Mouse (Mus musculus) kidney, embryonic 14.5 days (tissue): ENCODE results near the gene Cks1b. TPM values are rescaled to one million over a fixed set of nuclear protein-coding genes. Genes with fewer than 3 reads are reported as not detected.

Experiments
- ATAC-seq: fragments of 200-750 bp; cut with Nextera tagmentation; 2 replicates; pipeline ENCODE4 v1.8.0; 2017; ENCODE audit warnings: moderate number of reproducible peaks, mild to moderate bottlenecking, moderate TSS enrichment, moderate library complexity; ENCODE audit not compliant: low FRiP score, low TSS enrichment
- H3K27ac ChIP-seq: fragments of 300-500 bp; sonication (generic); 2 replicates; pipeline ENCODE4 v1.5.1; 2014; ENCODE audit warnings: low read depth, mild to moderate bottlenecking, low read length, moderate library complexity, mixed read lengths
- H3K27me3 ChIP-seq: fragments of 300-500 bp; sonication (generic); 2 replicates; pipeline ENCODE4 v1.6.1; 2014; ENCODE audit warnings: mild to moderate bottlenecking, low read length; ENCODE audit not compliant: control insufficient read depth, insufficient read depth
- H3K36me3 ChIP-seq: fragments of 300-500 bp; sonication (generic); 2 replicates; pipeline ENCODE4 v1.6.1; 2014; ENCODE audit warnings: low read length, mixed read lengths; ENCODE audit not compliant: control insufficient read depth, insufficient read depth
- H3K4me1 ChIP-seq: fragments of 300-500 bp; sonication (generic); 2 replicates; pipeline ENCODE4 v1.6.1; 2014; ENCODE audit warnings: low read length, mixed read lengths; ENCODE audit not compliant: control insufficient read depth, insufficient read depth
- H3K4me2 ChIP-seq: fragments of 300-500 bp; sonication (generic); replicated peaks from 2 replicates; pipeline ENCODE4 v1.6.1; 2014; ENCODE audit warnings: low read depth, mild to moderate bottlenecking, low read length
- H3K4me3 ChIP-seq: fragments of 300-500 bp; sonication (generic); 2 replicates; pipeline ENCODE4 v1.5.1; 2014; ENCODE audit warnings: mild to moderate bottlenecking, low read length
- H3K9ac ChIP-seq: fragments of 300-500 bp; sonication (generic); 2 replicates; pipeline ENCODE4 v1.6.1; 2014; ENCODE audit warnings: low read depth, mild to moderate bottlenecking, low read length, moderate library complexity
- H3K9me3 ChIP-seq: fragments of 300-500 bp; sonication (generic); 2 replicates; pipeline ENCODE4 v1.6.1; 2016; ENCODE audit warnings: low read length; ENCODE audit not compliant: control insufficient read depth
- WGBS: fragments of 180-500 bp; shearing (Covaris S2); extraction: QIAGEN DNeasy Blood & Tissue Kit; methylation state at CpG from one replicate; pipeline ENCODE4 v1.1.7; 2014; 5-methylcytosine and 5-hydroxymethylcytosine counted together
- polyA plus RNA-seq: library from polyadenylated mRNA; unstranded; fragments of >200 nt; fragmentation: Nextera tagmentation; extraction: Ambion mirVana; gene quantifications from 2 replicates; pipeline ENCODE4 v1.2.1, GENCODE M21; 2014

The Cks1b gene
- polyA plus RNA-seq, 1 experiment from 2014 or later, result 632 TPM

DNA sequence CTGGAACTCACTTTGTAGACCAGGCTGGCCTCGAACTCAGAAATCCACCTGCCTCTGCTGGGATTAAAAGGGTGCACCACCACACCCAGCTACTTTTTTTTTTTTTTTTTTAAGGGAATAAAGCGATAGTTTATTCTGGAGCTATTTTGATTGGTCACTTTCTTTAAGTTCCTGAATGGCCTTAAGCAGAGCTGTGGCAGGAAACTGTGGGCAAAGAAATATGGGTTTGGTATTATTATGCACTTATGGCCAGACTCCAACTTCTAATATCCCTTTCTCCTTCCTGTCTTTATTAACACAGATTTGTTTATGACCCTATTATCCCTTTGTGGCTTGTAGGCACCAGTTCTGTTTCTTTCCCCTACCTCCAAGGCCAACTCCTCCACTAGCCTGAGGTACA is 2.2 kb upstream of the Cks1b start:
- WGBS, result 53% methylated on average over 2 of the region's 2 CpGs
- Histone ChIP-seq H3K4me1 (peaks cover 50% of the 10 kb centered on the region), H3K36me3 (peaks cover 34% of the 10 kb centered on the region), H3K4me3 (peak overlapping the region; percentile 80; the same call in 1 of the 2 replicates), H3K9me3 (no peaks in the 10 kb centered on the region), H3K27ac (peak overlapping the region; percentile 99), H3K27me3 (no peaks in the 10 kb centered on the region), H3K4me2 (peak overlapping the region; percentile 93), H3K9ac (peak overlapping the region; percentile 70; the same call in 1 of the 2 replicates)
- ATAC-seq, result no peak

DNA sequence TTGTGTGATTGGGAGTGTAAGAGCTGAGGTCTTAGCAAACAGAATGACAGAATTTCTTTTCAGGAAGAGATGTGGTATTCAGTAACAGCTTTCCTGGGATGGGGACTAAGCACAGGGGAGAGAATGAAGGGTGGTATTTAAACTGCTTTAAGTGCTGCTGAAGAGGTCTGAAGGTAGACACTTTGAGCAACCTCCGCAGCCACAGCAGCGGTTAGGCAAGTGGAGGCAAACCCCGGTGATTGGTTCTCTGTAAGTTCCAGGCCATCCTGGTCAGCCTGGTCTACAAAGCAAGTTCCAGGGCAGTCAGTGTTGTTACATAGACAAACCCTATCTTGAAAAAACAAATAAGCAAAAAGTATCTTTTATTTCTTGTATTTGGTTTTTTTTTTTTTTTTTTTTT is 1.8 kb upstream of the Cks1b start:
- Histone ChIP-seq H3K27me3 (no peaks in the 10 kb centered on the region), H3K4me2 (peak overlapping the region; percentile 93), H3K27ac (peak overlapping the region; percentile 99), H3K9ac (peak overlapping the region; percentile 69), H3K36me3 (peaks cover 35% of the 10 kb centered on the region), H3K4me1 (peaks cover 50% of the 10 kb centered on the region), H3K4me3 (peak overlapping the region; percentile 80), H3K9me3 (no peaks in the 10 kb centered on the region)
- WGBS, result 8% methylated on average over 3 of the region's 3 CpGs
- ATAC-seq, result no peak

DNA sequence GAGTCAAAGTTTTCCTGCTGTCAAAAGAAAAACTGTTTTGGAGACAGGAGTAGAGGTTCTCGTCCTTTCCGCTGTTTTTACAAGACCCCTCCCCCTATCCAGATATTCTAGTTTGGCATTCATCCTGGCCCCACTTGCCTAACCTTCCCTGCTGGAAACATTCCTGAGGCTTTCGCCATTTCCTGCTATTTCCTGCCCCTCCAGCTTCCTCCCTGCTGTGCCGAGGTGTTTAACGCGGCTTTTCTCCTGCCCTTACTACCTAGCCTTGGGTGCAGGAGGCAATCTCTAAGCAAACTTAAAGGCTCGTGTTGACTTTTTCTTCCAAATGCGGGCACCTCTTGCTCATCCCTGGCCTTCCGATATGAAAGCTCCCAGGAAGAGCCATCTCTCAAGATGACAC is 1.4 kb upstream of the Cks1b start:
- 2% methylated on average over 9 of the region's 9 CpGs for WGBS
- H3K4me1 ChIP-seq, result peaks cover 48% of the 10 kb centered on the region
- no peak for ATAC-seq

DNA sequence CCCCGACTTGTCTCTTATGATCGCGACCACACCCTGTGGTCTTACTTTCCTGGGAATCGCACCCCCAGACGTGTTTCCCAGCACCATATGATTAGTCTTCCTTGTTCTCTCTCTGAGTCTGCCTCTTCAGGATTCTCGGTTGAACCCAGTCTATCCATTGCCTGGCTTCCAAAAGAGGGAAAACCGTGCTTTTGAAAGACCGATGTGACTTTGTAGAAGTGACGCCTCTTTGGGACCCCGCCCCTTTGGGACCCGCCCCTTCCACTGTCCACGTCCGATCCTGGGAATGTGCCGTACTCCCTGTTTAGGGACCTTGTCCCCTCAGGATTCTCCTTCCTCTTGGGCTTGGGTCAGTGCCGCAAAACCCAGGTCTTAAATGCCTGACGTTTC is 673 bp upstream of the Cks1b start:
- Histone ChIP-seq H3K4me2 (peak overlapping the region; percentile 93), H3K9me3 (no peaks in the 10 kb centered on the region), H3K36me3 (peaks cover 35% of the 10 kb centered on the region), H3K27me3 (no peaks in the 10 kb centered on the region), H3K4me3 (peak overlapping the region; percentile 80), H3K4me1 (peaks cover 42% of the 10 kb centered on the region), H3K27ac (peak overlapping the region; percentile 99), H3K9ac (peak overlapping the region; percentile 69)
- peak; percentile 13 for ATAC-seq
- WGBS, result under 1% methylated on average over 16 of the region's 16 CpGs

More for the DNA sequence above, 1.4 kb upstream of the Cks1b start:
- Histone ChIP-seq H3K4me2 (peak overlapping the region; percentile 93), H3K36me3 (peaks cover 35% of the 10 kb centered on the region), H3K27ac (peak overlapping the region; percentile 99), H3K4me3 (peak overlapping the region; percentile 80), H3K9me3 (no peaks in the 10 kb centered on the region), H3K27me3 (no peaks in the 10 kb centered on the region), H3K9ac (peak overlapping the region; percentile 69)

DNA sequence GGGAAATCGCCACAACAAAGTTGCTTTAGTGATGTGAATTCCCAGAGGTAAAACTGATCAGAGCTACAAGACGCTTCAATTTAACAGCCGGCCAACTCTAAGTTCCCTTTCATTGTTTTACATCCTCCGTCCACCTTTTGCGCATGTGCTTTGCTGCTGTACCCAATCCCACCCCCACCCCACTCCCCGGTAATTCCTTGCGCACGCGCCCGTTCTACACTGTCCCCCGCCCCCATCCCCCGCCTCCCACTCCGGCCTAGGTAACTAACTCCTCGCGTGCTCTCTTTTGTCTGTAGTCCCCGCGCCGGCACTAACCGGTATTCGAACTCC is 378 bp downstream of the Cks1b start:
- Histone ChIP-seq H3K4me3 (peak overlapping the region; percentile 80), H3K9ac (peak overlapping the region; percentile 70), H3K27ac (peak overlapping the region; percentile 99), H3K36me3 (peaks cover 37% of the 10 kb centered on the region), H3K4me2 (peak overlapping the region; percentile 78), H3K4me1 (peaks cover 36% of the 10 kb centered on the region), H3K27me3 (no peaks in the 10 kb centered on the region), H3K9me3 (no peaks in the 10 kb centered on the region)
- WGBS, result 0% methylated on average over 20 of the region's 20 CpGs
- peak; percentile 26 for ATAC-seq

DNA sequence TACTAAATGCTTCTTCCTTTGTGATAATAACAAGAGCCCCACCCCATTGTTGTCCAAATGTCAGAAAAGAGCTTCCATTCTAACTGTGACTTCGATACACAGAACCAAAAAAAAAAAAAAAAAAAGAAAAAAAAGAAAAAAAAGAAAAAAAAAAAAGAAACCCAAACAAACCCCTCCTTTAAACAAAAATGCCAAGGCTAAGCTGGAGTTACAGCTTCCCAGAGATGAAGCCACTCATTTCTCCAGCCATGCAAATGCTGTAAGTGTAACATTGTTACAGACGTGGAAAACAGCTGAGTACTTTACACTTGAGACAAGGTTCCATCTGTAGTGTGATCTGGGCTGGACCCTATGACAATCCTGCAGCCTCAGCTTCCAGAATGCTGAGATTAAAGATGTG is 1.1 kb downstream of the Cks1b start:
- Histone ChIP-seq H3K27ac (peak overlapping the region; percentile 99; the same call in 1 of the 2 replicates), H3K9me3 (no peaks in the 10 kb centered on the region)
- WGBS, result 14% methylated on average over 2 of the region's 2 CpGs

DNA sequence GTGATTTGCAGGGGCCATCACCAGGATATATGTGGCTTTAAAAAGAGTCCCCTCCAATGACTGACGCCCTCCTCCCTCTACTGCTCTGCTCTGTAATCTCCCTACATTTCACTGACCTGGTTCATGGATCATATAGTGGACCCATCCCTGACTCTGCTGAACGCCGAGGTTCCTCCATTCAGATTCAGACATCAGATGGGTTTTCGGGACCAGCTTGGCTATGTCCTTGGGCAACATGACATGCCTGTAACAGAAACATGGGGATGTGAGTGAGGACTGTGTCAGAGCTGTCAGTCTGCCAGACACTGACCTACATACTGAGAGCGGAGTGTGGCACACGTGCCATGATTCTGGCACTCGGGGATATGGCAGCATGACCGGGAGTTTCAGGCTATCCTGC is 2.0 kb downstream of the Cks1b start:
- no peak overlapping the region for H3K4me3 ChIP-seq
- H3K9ac ChIP-seq, result no peak overlapping the region
- H3K36me3 ChIP-seq, result peaks cover 37% of the 10 kb centered on the region
- peak overlapping the region; percentile 78 for H3K4me2 ChIP-seq
- H3K4me1 ChIP-seq, result peaks cover 23% of the 10 kb centered on the region
- no peak for ATAC-seq
- no peaks in the 10 kb centered on the region for H3K9me3 ChIP-seq
- 93% methylated on average over 8 of the region's 8 CpGs for WGBS
- no peak overlapping the region for H3K27ac ChIP-seq
- H3K27me3 ChIP-seq, result no peaks in the 10 kb centered on the region

More for the DNA sequence above, 1.1 kb downstream of the Cks1b start:
- H3K4me1 ChIP-seq, result peaks cover 29% of the 10 kb centered on the region
- H3K4me3 ChIP-seq, result peak overlapping the region; percentile 80
- H3K9ac ChIP-seq, result peak overlapping the region; percentile 70
- no peak for ATAC-seq
- H3K4me2 ChIP-seq, result peak overlapping the region; percentile 78
- no peaks in the 10 kb centered on the region for H3K27me3 ChIP-seq
- H3K36me3 ChIP-seq, result peaks cover 37% of the 10 kb centered on the region

DNA sequence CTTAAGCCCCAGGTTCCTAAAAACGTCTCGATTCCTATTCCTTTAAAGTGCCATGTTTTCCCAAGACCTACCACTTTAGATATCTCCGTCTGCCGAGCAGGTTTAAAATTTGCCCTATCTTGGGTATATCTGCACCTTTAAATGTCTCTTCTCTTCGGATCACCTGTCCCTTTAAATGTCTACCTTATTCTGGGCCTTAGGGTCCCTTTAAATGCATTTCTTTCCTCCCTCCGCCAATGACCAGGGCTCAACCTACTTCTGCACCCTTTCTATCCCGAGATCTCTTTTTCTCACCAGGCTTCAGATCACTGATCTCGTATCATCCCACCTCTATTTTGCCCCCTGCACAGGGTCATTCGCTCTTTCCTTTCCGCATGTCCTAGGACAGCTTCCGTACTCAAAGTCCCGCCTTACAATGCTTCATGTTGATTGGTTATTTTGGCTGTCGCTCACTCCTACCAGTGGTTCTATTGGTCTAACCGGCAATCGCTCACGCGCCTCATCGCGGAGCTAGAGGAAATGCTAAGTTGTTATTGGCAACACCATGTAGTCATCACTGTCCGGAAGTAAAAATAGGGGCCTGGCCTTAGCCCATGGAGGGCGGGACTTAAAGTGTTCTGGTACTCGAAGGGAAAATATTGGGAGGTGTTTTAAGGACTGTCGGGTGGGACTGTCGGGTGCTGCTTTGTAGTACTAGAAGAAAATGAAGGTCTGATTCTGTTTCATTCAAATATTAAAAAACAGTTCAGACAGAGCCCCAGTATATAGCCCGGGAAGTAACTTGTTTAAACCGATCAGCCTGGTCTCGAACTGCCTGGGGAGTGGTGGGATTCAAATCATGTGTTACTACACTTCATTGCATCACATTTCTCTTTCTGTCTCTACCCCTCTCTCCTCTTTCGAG is 6.4 kb downstream of the Cks1b start, which contains the start of gene Flad1:
Gene Flad1 (minus strand): TSS at position 381 of the 904 bp plus-strand sequence.
- peaks cover 10% of the 10 kb centered on the region; the same call in 1 of the 2 replicates for H3K4me1 ChIP-seq
- no peaks in the 10 kb centered on the region for H3K27me3 ChIP-seq
- no peaks in the 10 kb centered on the region for H3K9me3 ChIP-seq
- WGBS, result 6% methylated on average over 28 of the region's 28 CpGs
- peak within 1 kb of the TSS; percentile 60 for H3K4me2 ChIP-seq
- peak within 1 kb of the TSS; percentile 57 for H3K4me3 ChIP-seq
- 0 out of 2 replicates have a peak within 1 kb of the TSS, but pooled peaks have one; percentile 37 for H3K27ac ChIP-seq
- peak within 1 kb of the TSS; percentile 51 for H3K9ac ChIP-seq
- peak; percentile 98 for ATAC-seq
- H3K36me3 ChIP-seq, result peaks cover 43% of the 10 kb centered on the region

DNA sequence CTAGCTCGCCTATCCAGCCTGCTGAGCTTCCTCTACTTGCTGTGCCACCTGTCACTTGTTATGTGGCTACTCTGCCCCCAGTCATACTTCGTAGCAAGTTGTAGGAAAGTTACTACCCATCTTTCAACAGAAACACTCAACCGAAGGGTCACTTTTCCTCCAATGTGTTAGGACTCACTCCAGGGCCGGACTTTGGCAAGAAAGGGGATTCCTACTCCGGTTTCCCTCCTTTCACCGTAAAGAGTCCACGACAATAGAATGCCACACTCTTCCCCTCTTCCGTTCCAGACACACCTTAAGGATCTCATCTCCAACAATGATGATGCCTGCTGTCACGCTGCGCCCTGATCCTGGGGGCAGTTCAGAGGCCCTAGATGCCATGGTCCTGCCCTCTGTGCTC is 7.3 kb downstream of the Cks1b start:
- H3K4me1 ChIP-seq, result peaks cover 5% of the 10 kb centered on the region; the same call in 1 of the 2 replicates
- peak overlapping the region; percentile 51 for H3K9ac ChIP-seq
- no peaks in the 10 kb centered on the region for H3K9me3 ChIP-seq
- no peak overlapping the region for H3K27ac ChIP-seq
- no peaks in the 10 kb centered on the region for H3K27me3 ChIP-seq
- H3K4me2 ChIP-seq, result peak overlapping the region; percentile 60
- WGBS, result 79% methylated on average over 10 of the region's 10 CpGs
- H3K4me3 ChIP-seq, result peak overlapping the region; percentile 57
- H3K36me3 ChIP-seq, result peaks cover 34% of the 10 kb centered on the region
- ATAC-seq, result no peak
